Mouse (Mus musculus) urinary bladder, postnatal 10 days (tissue): Measurements from ENCODE around the gene Gm9117.
"Not testable (repeated sequence)": the region's sequence is repeated elsewhere in the genome, so short reads cannot be mapped to it uniquely, and the experiment has no call there.

ENCODE experiments used
- DNase-seq: peaks from one replicate; pipeline ENCODE4 v3.0.0; 2022; ENCODE audit warnings: low spot score

Gm9117 gene

GRCm38 (mm10) chr3:93943443-93943842 lies at the start of gene Gm9117:
Gm9117 (minus strand) TSS chr3:93943543.
- DNase-seq = not testable (repeated sequence)

GRCm38 (mm10) chr3:93968938-93969337 lies 25.6 kb upstream of the Gm9117 start:
- DNase-seq = not testable (repeated sequence)

DNA sequence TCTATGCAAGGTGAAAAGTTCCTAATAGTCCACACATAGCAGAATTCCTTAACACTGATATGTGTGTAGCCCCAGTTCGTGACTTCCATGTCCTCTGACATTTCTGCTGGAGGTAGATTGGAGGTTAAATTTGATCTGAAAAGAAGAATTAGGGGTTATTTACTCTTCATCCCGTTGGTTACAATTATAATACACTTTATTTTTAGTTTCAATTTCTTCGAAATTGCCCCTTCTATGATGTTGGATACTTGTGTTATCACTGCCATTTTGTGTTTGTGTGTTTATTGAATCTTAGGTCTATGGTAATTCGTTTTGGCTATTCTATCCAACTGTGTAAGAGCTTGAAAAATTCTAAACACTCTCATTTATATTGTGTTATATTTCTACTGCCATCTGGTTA lies 17.9 kb upstream of the Gm9117 start, which contains the start of gene Tdpoz5:
Gene Tdpoz5, minus strand, starts transcription at position 101 of the 400 bp plus-strand sequence.
- not testable (repeated sequence) for DNase-seq

DNA sequence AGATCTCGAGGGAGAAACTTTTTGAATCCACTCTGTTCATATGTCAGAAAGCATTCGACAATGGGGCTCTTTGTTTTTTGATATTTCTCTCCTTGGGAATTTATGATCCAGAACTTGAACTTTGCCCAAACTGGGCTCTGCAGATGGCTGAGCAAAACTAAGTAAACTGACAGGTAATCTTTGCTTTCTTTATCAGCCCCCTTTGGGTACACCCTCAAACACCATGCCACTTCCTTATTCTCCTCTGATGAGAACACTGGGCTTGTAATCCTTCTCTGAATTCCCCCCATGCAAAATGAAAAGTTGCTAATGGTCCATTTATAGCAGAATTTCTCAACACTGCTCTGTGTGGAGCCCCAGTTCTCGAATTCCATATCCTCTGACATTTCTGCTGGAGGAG lies 5.0 kb downstream of the Gm9117 start:
- not testable (repeated sequence) for DNase-seq
